Mouse (Mus musculus) urinary bladder, postnatal 4 days (tissue): Measurements from ENCODE around the gene Ceacam14.

Source experiments
- DNase-seq, 2 experiments: peaks; one replicate each; pipeline ENCODE4 v3.0.0; 2021 to 2022; ENCODE audit warnings: low spot score in 2 of 2

The Ceacam14 gene

GRCm38 (mm10) chr7:17812333-17812732 lies at the start of gene Ceacam14:
Gene Ceacam14, plus strand, starts transcription at chr7:17812633.
- no peak for DNase-seq
